Mouse (Mus musculus): ENCODE results near the gene Gm42372.

GRCm38 (mm10) chr7:16938117-16938791 lies 44.6 kb upstream of the Gm42372 start:
- no peak for TF ChIP-seq CTCF (IDR thresholded peaks at IDR 0.05; ENCODE audit: low read depth)
- TF ChIP-seq EP300 (IDR thresholded peaks at IDR 0.05; ENCODE audit: low read depth), result no peak

All from liver, embryonic 14.5 days (tissue).